ENCODE assay signal across 9 mouse cellular contexts in the genomic region with DNA sequence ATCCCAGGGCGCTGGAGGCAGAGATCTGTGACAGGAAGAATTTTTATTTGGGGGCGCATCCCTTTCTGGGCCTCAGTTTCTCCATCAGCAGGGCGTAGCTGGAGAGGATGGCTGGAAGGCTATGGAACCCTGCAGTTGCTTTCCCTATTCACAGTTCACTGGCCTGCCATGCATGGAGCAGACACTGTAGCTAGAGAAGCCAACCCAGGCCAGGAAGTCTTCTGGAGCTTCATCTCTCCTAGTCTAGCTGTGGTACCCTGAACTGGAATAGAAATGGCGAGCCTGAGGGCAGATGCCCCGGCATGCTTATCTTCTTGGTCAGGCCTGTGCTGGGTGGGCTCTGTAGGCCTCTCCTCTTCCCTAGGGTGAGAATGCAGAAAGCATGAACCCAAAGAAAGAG. TPM values are rescaled to one million over a fixed set of nuclear protein-coding genes. Genes with fewer than 3 reads are reported as not detected.
DNase-seq lines count a peak whose midpoint lies in the region; ATAC-seq and TF ChIP-seq lines count a peak whose summit lies in the region.
"Had no signal": no experiment of that assay in that cellular context is flagged by ENCODE, and none has a peak within 500 bp of the region (broad histone marks: within the 10 kb centered on the region; RNA-seq: fewer than 3 reads in every experiment).

No protein-coding gene starts in this region.

- no peaks in the 10 kb centered on the region for H3K9me3 ChIP-seq in embryonic facial prominence, embryonic 13.5 days
- no peaks in the 10 kb centered on the region for H3K9me3 ChIP-seq in hindbrain, postnatal 0 days (ENCODE audit: low read length)
- H3K9me3 ChIP-seq in midbrain, embryonic 14.5 days (ENCODE audit: control insufficient read depth, low read length): no peaks in the 10 kb centered on the region

- H3K27ac ChIP-seq in kidney, adult 2 months (ENCODE audit: insufficient read depth, low read depth, low read length): peak overlapping the region; percentile 99
- no peak overlapping the region for H3K27ac ChIP-seq in embryonic facial prominence, embryonic 13.5 days
- H3K27ac ChIP-seq in hindbrain, postnatal 0 days: no peak overlapping the region
- no peak overlapping the region for H3K27ac ChIP-seq in midbrain, embryonic 14.5 days (replicated peaks; ENCODE audit: low read depth, low read length)

- peaks cover 18% of the 10 kb centered on the region; the same call in 1 of the 2 replicates for H3K36me3 ChIP-seq in kidney, adult 2 months (ENCODE audit: control insufficient read depth, insufficient read depth, low read length)
- no peaks in the 10 kb centered on the region; the same call in 1 of the 2 replicates for H3K36me3 ChIP-seq in embryonic facial prominence, embryonic 13.5 days
- H3K36me3 ChIP-seq in hindbrain, postnatal 0 days (ENCODE audit: insufficient read depth, low read length): no peaks in the 10 kb centered on the region
- H3K36me3 ChIP-seq in midbrain, embryonic 14.5 days (ENCODE audit: control insufficient read depth, insufficient read depth, low read length): no peaks in the 10 kb centered on the region

- peak overlapping the region; percentile 87 for H3K4me3 ChIP-seq in kidney, adult 2 months (ENCODE audit: insufficient read depth, low read depth, low read length)
- peak overlapping the region; percentile 55 for H3K4me3 ChIP-seq in embryonic facial prominence, embryonic 13.5 days
- peak overlapping the region; percentile 50 for H3K4me3 ChIP-seq in hindbrain, postnatal 0 days (ENCODE audit: low read length)
- peak overlapping the region; percentile 46 for H3K4me3 ChIP-seq in midbrain, embryonic 14.5 days (replicated peaks; ENCODE audit: low read depth, low read length)

- no peaks in the 10 kb centered on the region for H3K27me3 ChIP-seq in kidney, adult 2 months (replicated peaks; ENCODE audit: control insufficient read depth, insufficient read depth, low read length)
- no peaks in the 10 kb centered on the region for H3K27me3 ChIP-seq in embryonic facial prominence, embryonic 13.5 days
- H3K27me3 ChIP-seq in hindbrain, postnatal 0 days (ENCODE audit: insufficient read depth, low read length): no peaks in the 10 kb centered on the region
- H3K27me3 ChIP-seq in midbrain, embryonic 14.5 days (ENCODE audit: control insufficient read depth, insufficient read depth, low read length): no peaks in the 10 kb centered on the region

- WGBS in kidney, adult 2 months: 67% methylated on average over 5 of the region's 5 CpGs
- 77% methylated on average over 5 of the region's 5 CpGs for WGBS in embryonic facial prominence, embryonic 13.5 days
- 82% methylated on average over 5 of the region's 5 CpGs for WGBS in hindbrain, postnatal 0 days
- 74% methylated on average over 5 of the region's 5 CpGs for WGBS in midbrain, embryonic 14.5 days

- no peak for ATAC-seq in embryonic facial prominence, embryonic 13.5 days (ENCODE audit: insufficient number of reproducible peaks, insufficient read depth, low FRiP score, low TSS enrichment, low read depth)
- ATAC-seq in hindbrain, postnatal 0 days: no peak
- ATAC-seq in midbrain, embryonic 14.5 days (ENCODE audit: low FRiP score, low TSS enrichment): no peak

- H3K4me2 ChIP-seq in embryonic facial prominence, embryonic 13.5 days: peak overlapping the region; percentile 93
- peak overlapping the region; percentile 92 for H3K4me2 ChIP-seq in hindbrain, postnatal 0 days (ENCODE audit: low read depth, low read length)
- peak overlapping the region; percentile 83 for H3K4me2 ChIP-seq in midbrain, embryonic 14.5 days (ENCODE audit: low read length)

- TF ChIP-seq CTCF in kidney, adult 2 months (conservative IDR thresholded peaks at IDR 0.05; ENCODE audit: insufficient read depth, insufficient read length, low read depth, low read length): no peak
- no peak for TF ChIP-seq CTCF in hindbrain, postnatal 0 days (IDR thresholded peaks at IDR 0.05; ENCODE audit: low read depth)

- DNase-seq in kidney, adult 2 months: no peak
- no peak for DNase-seq in kidney, adult 9 months
- DNase-seq in hindbrain, postnatal 0 days (ENCODE audit: low spot score): no peak
- DNase-seq in midbrain, embryonic 14.5 days: no peak
- DNase-seq in frontal cortex, postnatal 14 days (ENCODE audit: low spot score in 2 of 2): no peak
- DNase-seq in retina, postnatal 1 day: no peak
- no peak for DNase-seq in spleen, postnatal 10 days (ENCODE audit: low spot score in 2 of 2)

- peaks cover 6% of the 10 kb centered on the region for H3K4me1 ChIP-seq in kidney, adult 2 months (ENCODE audit: control insufficient read depth, insufficient read depth, low read length)
- peaks cover 5% of the 10 kb centered on the region; the same call in 1 of the 2 replicates for H3K4me1 ChIP-seq in embryonic facial prominence, embryonic 13.5 days
- H3K4me1 ChIP-seq in hindbrain, postnatal 0 days (ENCODE audit: insufficient read depth, low read length): peaks cover 5% of the 10 kb centered on the region
- H3K4me1 ChIP-seq in midbrain, embryonic 14.5 days (ENCODE audit: control insufficient read depth, insufficient read depth, low read length): no peaks in the 10 kb centered on the region

- no peak for TF ChIP-seq POLR2A in kidney, adult 2 months (IDR thresholded peaks at IDR 0.05; ENCODE audit: low read depth, low read length)

- peak overlapping the region; percentile 72; the same call in 1 of the 2 replicates for H3K9ac ChIP-seq in embryonic facial prominence, embryonic 13.5 days
- peak overlapping the region; percentile 40 for H3K9ac ChIP-seq in hindbrain, postnatal 0 days (replicated peaks; ENCODE audit: low read length)
- H3K9ac ChIP-seq in midbrain, embryonic 14.5 days (replicated peaks; ENCODE audit: low read length): peak overlapping the region; percentile 42; the same call in 1 of the 2 replicates

RNA-seq across cellular contexts. Expression of a gene that starts 1.1 kb away (rescaled TPM):
- 28,844 and 31,623 TPM in 2 replicates for polyA plus RNA-seq in kidney, adult 2 months (2012; rRNA removed)
- 26.0 and 29.0 TPM in 2 replicates for polyA plus RNA-seq in embryonic facial prominence, embryonic 13.5 days (2015; fragmentation: Nextera tagmentation; extraction: Ambion mirVana)
- total RNA-seq in hindbrain, postnatal 0 days (2014; rRNA removed): 28.5 and 30.5 TPM in 2 replicates
- polyA plus RNA-seq in hindbrain, postnatal 0 days (2015; fragmentation: Nextera tagmentation; extraction: Ambion mirVana): 78.0 and 78.1 TPM in 2 replicates
- 22.2 and 22.6 TPM in 2 replicates for polyA plus RNA-seq in midbrain, embryonic 14.5 days (2014; fragmentation: Nextera tagmentation; extraction: Ambion mirVana)
- total RNA-seq: monocyte, adult 5-6 weeks had no signal

RNA-seq across cellular contexts. Expression of a gene that starts 37.2 kb away (rescaled TPM):
- polyA plus RNA-seq in kidney, adult 2 months (2012; rRNA removed): 1,115 and 1,173 TPM in 2 replicates
- polyA plus RNA-seq in embryonic facial prominence, embryonic 13.5 days (2015; fragmentation: Nextera tagmentation; extraction: Ambion mirVana): 576 and 670 TPM in 2 replicates
- total RNA-seq in hindbrain, postnatal 0 days (2014; rRNA removed): 521 and 547 TPM in 2 replicates
- 1,077 and 1,085 TPM in 2 replicates for polyA plus RNA-seq in hindbrain, postnatal 0 days (2015; fragmentation: Nextera tagmentation; extraction: Ambion mirVana)
- polyA plus RNA-seq in midbrain, embryonic 14.5 days (2014; fragmentation: Nextera tagmentation; extraction: Ambion mirVana): 751 and 917 TPM in 2 replicates

RNA-seq across cellular contexts. Expression of a gene that starts 42.6 kb away (rescaled TPM):
- polyA plus RNA-seq in kidney, adult 2 months (2012; rRNA removed): 1.4 and 3.9 TPM in 2 replicates
- polyA plus RNA-seq in embryonic facial prominence, embryonic 13.5 days (2015; fragmentation: Nextera tagmentation; extraction: Ambion mirVana): 8.0 and 10.3 TPM in 2 replicates
- 2.6 and 3.1 TPM in 2 replicates for total RNA-seq in hindbrain, postnatal 0 days (2014; rRNA removed)
- 5.1 and 5.7 TPM in 2 replicates for polyA plus RNA-seq in hindbrain, postnatal 0 days (2015; fragmentation: Nextera tagmentation; extraction: Ambion mirVana)
- polyA plus RNA-seq in midbrain, embryonic 14.5 days (2014; fragmentation: Nextera tagmentation; extraction: Ambion mirVana): 14.4 and 15.6 TPM in 2 replicates

RNA-seq across cellular contexts. Expression of a gene that starts 59.4 kb away (rescaled TPM):
- 19.1 and 20.6 TPM in 2 replicates for polyA plus RNA-seq in kidney, adult 2 months (2012; rRNA removed)
- 19.8 and 20.2 TPM in 2 replicates for polyA plus RNA-seq in embryonic facial prominence, embryonic 13.5 days (2015; fragmentation: Nextera tagmentation; extraction: Ambion mirVana)
- total RNA-seq in hindbrain, postnatal 0 days (2014; rRNA removed): 15.3 and 16.7 TPM in 2 replicates
- 17.1 and 19.8 TPM in 2 replicates for polyA plus RNA-seq in hindbrain, postnatal 0 days (2015; fragmentation: Nextera tagmentation; extraction: Ambion mirVana)
- polyA plus RNA-seq in midbrain, embryonic 14.5 days (2014; fragmentation: Nextera tagmentation; extraction: Ambion mirVana): 15.1 and 15.5 TPM in 2 replicates

Comparison
In these comparisons a context has a peak if more than half of its experiments do, and no peak if none do; other contexts are left out.
1. RNA of a gene that starts 1.1 kb away (polyA plus RNA-seq): 28,844 to 31,623 TPM in kidney, adult 2 months; 78.0 to 78.1 TPM in hindbrain, postnatal 0 days, 26.0 to 29.0 TPM in embryonic facial prominence, embryonic 13.5 days and 22.2 to 22.6 TPM in midbrain, embryonic 14.5 days; every median in the first group is over 100 times any median in the second.
2. Peak in every context shown above with its lines, with median percentiles within 50 percentile points of each other: H3K4me3 ChIP-seq, H3K4me2 ChIP-seq and H3K9ac ChIP-seq.